Mouse (Mus musculus) lung, postnatal 0 days (tissue): ENCODE measurements around the gene Pold2.

Experiments
- CTCF ChIP-seq: IDR thresholded peaks from 2 replicates; pipeline ENCODE4 v1.5.1; 2016; ENCODE audit warnings: antibody characterized with exemption, mild to moderate bottlenecking
- EP300 ChIP-seq: IDR thresholded peaks from 2 replicates; pipeline ENCODE4 v1.6.1; 2016; ENCODE audit warnings: antibody characterized with exemption, mild to moderate bottlenecking, control low read depth

- TF ChIP-seq CTCF, result no peak
- no peak for TF ChIP-seq EP300
Observed at GRCm38 (mm10) chr11:5873192-5873591, 4.9 kb downstream of the Pold2 start.
